Mouse (Mus musculus) testis, postnatal 14 days (tissue): ENCODE measurements at regions not wholly inside any gene's neighbourhood (a gene's known extent, or its start where the extent isn't known, plus 50 kb on each side); places are given as distances from the start of the nearest gene placed in this dataset.
A peak's percentile ranks its signal among the peaks of the same experiment; 100 is the strongest.

Experiments used
- DNase-seq: peaks from one replicate; pipeline ENCODE4 v3.0.0; 2021; ENCODE audit warnings: low spot score

- DNase-seq: peak; percentile 45
Observed at GRCm38 (mm10) chr17:47225306-47226269, 143.1 kb upstream of the Mrps10 start.

DNA sequence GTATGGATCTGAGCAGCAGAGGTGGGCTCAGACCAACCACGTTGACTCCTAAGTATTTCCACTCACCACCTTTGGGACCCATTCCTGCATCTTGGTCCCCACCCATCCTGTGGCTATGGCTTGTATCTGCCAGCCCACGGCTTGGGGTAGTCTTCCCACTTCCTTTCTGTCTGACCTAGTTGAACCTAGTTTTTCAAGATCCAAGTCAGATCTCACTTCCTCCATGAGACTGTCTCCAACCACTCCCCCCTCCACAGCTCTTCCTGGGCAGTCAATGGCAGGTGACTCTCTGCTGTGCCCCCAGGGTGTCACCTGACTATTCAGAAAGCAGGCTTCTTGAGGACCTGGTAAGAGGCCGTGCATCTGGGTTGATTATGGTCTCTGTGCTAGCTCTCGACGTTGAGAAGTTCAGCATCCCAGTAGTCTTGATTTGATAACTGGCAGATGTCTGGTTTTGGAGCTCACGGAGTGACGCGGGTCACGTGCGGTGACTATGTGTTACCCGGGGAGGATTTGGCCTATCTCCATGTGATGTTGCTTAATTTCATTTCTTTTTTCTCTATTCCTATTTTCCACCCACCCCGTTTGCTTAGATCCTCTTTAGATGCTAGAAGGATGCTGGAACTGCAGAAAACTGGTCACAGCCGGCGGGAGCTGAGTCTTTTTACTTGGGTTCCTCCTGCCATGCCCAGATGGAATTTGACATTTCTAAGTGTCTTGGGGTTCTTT is 147.5 kb upstream of the Mrps10 start:
- DNase-seq: no peak

DNA sequence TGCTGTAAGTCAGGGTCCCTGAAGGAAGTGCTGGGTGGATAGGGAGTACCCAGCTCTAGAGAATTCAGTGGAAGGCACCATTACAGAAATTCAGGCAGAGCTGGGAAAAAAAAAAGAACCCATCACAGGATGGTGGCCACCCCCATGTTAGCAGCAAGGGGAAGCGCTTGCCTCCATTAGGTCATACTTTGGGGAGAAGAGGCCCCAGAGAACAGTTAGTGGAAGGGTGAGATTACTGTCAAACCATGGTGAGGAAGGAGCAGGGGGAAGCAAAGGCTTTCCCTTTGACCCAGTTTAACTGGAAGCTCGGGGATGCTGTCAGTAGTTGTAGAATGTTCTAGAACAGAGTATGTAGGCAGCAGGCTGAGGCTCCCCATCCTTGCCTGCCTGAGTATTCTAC is 148.8 kb upstream of the Mrps10 start:
- DNase-seq: no peak

DNA sequence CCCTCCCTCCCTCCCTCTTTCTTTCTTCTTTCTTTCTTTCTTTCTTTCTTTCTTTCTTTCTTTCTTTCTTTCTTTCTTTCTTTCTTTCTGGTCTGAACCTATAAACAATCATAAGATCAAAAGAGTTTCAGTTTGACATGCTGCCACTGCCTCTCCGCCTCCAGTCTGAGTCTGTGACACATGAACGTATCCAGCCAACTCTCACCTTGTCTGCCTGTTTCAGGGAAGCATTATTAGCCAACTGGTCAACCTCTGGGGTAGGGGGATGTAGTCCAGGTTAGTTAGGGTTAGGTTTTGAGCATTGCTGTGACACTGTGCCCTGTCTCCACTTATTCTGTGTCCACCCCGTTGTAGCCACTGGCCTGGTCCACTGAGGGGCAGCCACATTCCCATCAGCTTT is 152.2 kb upstream of the Mrps10 start:
- no peak for DNase-seq

DNA sequence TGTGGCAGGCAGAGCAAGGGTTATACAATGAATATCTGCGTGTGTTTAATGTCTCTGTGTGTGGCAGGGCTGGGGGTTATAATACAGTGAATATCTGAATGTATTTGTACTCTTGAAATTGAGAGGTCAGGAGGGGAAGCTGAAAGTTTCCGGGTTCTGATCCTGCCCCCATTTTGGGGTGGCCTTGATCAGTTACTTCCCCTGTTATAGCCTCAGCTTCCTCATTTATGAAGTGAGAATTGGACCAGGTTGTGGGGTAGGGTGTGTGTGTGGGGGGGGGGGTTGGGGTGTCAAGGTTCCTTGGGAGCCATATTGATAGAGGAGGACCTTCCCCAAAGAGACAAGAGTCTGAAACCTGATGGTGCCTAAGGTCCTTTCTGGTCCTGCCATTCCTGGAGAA is 152.8 kb upstream of the Mrps10 start:
- DNase-seq: no peak

DNA sequence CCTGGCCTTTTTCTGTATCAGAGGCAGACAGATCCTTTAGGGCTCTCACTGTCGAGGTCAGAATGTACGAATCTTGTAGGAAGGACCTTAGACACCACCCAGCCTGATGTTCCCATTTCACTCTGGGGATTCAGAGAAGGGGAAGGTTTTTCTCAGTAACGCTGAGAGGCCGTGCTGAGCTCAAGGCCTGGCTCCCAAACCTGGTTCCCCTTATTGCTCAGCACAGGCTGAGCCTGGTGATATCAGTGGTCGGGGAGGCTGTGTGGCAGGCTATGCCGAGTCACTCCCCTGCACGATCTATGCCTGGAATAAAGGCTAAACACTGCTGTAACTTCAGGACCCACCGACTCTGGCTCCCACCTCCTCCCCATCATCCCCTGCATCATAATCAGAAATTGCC is 154.6 kb upstream of the Mrps10 start:
- DNase-seq: no peak

GRCm38 (mm10) chr17:47210441-47211196 is 158.1 kb upstream of the Mrps10 start:
- peak; percentile 75 for DNase-seq

DNA sequence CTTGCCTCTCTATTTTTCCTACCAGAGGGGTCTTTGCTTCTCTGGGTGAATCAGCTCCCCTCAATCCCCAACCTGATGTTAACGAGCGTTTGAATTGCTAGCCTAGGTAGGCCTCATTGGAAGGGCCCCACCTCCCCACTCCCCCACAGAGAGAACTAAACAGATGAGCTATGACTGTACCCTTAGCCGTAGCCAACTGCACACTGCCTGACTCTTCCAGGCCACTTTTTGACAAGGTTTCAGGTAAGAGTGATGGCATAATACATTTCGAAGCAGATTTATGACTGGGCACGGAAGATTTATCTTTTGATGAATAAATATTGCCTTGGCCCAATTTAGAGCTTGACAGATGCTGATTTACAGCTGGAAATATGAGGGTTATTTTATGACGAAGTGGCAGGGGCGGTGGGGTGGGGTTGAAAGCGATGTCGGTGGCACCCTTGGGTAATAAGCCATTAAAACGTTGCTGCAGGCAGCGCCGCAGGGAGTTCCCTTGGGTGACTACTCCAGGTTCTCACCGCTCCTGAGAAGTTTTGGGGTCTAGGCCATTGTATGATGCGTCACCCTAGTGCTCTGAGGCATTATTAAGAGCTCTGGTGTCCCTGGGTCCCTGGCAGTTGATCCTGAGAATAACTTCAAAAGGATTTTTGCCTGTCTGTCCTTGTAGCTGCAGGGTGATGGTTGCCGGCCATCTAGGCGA is 159.7 kb upstream of the Mrps10 start:
- DNase-seq: no peak

- no peak for DNase-seq
Observed at GRCm38 (mm10) chr17:47207471-47207870, 161.2 kb upstream of the Mrps10 start.

GRCm38 (mm10) chr17:47204470-47205162 is 164.1 kb upstream of the Mrps10 start:
- DNase-seq: no peak

GRCm38 (mm10) chr17:47199206-47199605 is 169.5 kb upstream of the Mrps10 start:
- no peak for DNase-seq

GRCm38 (mm10) chr17:47197957-47198356 is 170.7 kb upstream of the Mrps10 start:
- DNase-seq: no peak

- DNase-seq: no peak
Observed at GRCm38 (mm10) chr17:47196992-47197391, 171.7 kb upstream of the Mrps10 start.

DNA sequence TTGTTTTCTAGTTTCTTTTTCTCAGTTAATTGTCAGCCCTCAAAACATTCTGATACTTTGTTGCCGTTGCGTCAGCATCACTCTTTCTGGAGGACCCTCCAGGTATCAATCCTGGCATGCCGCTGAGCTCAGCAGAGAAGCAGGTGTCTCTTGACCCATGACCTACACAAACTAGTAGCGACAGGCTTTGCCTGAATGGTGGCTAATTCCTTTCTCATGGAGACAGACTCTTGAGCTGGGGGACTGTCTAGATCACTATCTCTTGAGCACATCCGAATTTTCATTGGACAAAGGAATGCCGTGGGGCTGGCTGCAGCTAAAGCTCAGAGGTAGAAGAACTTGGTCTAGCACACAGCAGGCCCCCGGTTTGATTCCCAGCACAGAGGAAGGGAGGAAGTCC is 172.7 kb upstream of the Mrps10 start:
- peak; percentile 81 for DNase-seq

GRCm38 (mm10) chr17:47194463-47195012 is 174.1 kb upstream of the Mrps10 start:
- peak; percentile 47 for DNase-seq

DNA sequence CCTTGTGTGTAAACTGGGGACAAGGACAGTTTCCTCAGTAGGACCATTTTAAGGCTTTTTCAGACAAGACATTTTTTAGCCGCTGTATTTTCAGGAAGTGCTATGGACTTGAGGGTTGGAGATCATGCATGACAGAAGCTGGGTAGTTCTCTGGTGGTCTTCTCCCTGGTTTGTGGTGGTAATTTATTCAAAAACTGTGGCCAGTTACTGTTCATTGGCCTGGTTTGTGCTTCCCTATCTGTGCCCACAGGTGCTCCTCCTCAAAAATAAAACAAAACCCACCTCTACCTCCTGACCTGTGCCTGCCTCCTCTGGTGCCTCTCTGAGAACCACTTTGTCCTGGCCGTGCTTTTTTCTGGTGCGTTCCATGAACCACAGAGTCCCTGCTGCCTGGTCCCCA is 177.3 kb upstream of the Mrps10 start:
- no peak for DNase-seq

GRCm38 (mm10) chr17:47189770-47190169 is 178.9 kb upstream of the Mrps10 start:
- no peak for DNase-seq

- DNase-seq: no peak
Observed at GRCm38 (mm10) chr17:47184148-47184547, 173.8 kb upstream of the Ubr2 start.

DNA sequence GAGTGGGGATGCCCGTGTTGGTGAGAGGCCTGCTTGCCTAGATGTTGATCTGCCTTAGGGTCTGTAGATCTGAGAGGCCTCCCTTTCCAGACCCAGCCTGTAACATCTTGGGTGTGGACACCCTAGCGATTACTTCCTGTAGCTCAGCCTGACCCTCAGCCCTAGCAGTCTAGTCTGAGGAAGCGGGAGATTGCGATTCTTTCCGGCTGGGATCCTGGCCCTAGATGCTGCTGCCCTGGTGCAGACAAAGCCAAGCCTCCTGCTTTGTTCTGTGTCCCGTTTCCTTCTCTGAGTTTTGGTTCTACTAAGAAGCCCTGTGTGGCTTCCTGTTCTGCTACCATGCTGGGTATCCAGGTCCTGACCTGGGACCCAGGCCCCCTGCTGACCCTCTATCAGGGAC is 171.8 kb upstream of the Ubr2 start:
- DNase-seq: no peak

DNA sequence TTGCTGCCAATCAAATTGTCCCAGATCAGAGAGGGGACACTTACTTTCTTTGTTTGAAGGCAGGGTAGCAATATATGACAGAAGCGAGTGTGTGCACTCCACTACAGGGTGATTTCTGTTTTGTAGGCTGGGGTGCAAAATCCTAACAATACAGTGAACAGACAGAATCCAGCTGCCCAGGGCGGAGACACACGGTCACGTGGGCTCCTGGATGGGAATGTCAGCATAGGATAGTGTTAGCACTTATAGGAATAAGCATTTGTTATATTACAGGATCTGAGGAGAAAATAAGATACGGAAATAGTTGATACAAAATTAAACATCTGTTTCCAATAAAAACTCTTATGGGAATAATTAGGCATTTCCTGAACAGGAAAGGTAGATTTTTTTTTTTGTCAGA is 169.1 kb upstream of the Ubr2 start:
- DNase-seq: no peak

GRCm38 (mm10) chr17:47178705-47179104 is 168.3 kb upstream of the Ubr2 start:
- DNase-seq: no peak
